Mouse (Mus musculus) embryonic fibroblast, embryonic 13.5 days (primary cell): ENCODE measurements around the gene Dlg2.

ENCODE experiments used
- CTCF ChIP-seq: IDR thresholded peaks from 2 replicates; pipeline ENCODE4 v1.5.1; 2011; ENCODE audit warnings: mild to moderate bottlenecking, control low read depth, low read length, moderate library complexity, borderline replicate concordance; ENCODE audit not compliant: insufficient read depth
- POLR2A ChIP-seq: IDR thresholded peaks from 2 replicates; pipeline ENCODE4 v1.6.1; 2011; ENCODE audit warnings: low read depth, mild to moderate bottlenecking, control low read depth, low read length, moderate library complexity

GRCm38 (mm10) chr7:91962956-91963355 lies 1486.5 kb downstream of the Dlg2 start:
- TF ChIP-seq POLR2A (no peak), CTCF (no peak)
